Mouse (Mus musculus) ovary, postnatal 36 days (tissue): ENCODE measurements around the gene Scml2.
A peak's percentile ranks its signal among the peaks of the same experiment; 100 is the strongest.
"Not testable (repeated sequence)": the region's sequence is repeated elsewhere in the genome, so short reads cannot be mapped to it uniquely, and the experiment has no call there.

Experiments used
- DNase-seq: peaks from one replicate; pipeline ENCODE4 v3.0.0; 2022; ENCODE audit warnings: low spot score, mixed read lengths

Gene Scml2

DNA sequence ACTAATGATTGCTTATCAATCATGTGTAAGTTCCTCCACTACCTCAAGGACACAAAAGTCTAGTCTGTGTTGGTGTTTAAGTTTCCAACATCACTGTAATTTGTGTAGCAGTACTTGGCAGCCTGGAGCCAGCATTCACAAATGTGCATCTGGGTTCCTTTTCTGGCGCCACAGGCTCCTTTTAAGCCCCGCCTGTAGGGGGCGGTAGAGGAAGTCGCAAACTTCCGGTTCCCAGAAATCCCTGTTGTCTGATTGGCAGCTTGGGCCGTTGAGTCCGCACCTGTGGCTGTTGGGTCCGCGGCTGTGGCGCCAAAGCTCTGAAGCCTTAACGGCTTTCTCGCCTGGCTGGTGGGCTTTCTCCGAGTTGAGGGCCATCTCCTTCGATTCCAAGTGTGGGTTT, at the start of gene Scml2:
TSS of gene Scml2 (plus strand) at position 301 of the 400 bp plus-strand sequence.
- DNase-seq: not testable (repeated sequence)

- not testable (repeated sequence) for DNase-seq
Observed at GRCm38 (mm10) chrX:161075576-161075975, 41.4 kb upstream of the Scml2 start.

DNA sequence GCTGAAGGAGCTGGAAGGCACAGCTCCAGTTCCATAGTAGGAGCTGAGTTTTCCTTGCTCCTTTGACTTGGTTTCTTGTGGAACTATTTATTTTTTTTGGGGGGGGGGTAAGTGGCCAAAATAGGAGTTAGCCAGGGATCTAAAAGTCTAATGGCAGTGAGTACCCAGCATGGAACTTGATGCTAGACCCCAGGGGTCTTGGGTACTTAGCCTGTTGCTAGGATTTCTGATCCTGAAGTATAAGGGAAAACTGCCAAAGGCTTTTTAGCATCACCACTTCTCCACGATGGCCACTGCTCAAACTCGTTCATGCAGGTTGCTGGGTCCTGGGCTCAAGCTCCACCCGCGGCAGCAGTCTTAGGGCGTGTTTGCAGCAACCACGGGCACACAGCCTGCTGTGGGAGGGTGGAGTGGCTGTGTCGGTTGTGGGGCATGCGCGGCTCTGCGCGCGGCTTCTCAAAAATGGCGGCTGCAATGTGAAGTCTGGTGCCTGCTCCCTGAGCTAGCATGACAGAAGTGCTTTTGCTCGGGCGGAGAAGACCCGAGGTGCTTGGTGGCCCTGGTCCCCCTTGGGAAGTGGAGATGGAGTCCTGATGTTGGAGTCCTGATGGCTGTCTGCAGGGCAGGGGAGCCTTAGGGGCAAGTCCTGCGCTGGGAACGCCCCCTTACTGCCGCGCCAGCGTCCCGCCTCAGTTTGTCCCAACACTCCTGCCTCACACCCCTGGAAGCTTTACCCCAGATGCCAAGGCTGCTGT, 45.5 kb downstream of the Scml2 start:
- DNase-seq: peak; percentile 61

GRCm38 (mm10) chrX:161163069-161163416, 46.0 kb downstream of the Scml2 start:
- peak; percentile 2 for DNase-seq

DNA sequence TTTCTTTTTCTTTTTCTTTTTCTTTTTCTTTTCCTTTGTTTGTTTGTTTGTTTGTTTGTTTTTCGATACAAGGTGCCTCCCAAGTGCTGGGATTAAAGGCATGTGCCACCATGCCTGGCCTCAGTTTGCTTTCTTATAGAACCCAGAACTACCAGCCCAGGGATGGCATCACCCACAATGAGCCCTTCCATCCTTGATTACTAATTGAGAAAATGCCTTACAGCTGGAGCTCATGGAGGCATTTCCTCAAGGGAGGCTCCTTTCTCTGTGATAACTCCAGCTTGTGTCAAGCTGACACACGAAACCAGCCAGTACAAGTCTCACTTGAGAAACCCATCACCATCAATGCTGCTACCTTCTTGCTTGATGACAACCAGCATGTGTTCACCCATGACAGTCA, 170.2 kb downstream of the Scml2 start, which contains the start of gene Gm15262:
TSS of gene Gm15262 (plus strand) at position 301 of the 400 bp plus-strand sequence.
- DNase-seq: not testable (repeated sequence)
